Mouse (Mus musculus) liver, adult 2 months (tissue): ENCODE results near the gene Il1r1. TPM values are rescaled to one million over a fixed set of nuclear protein-coding genes. Genes with fewer than 3 reads are reported as not detected.
A peak's percentile ranks its signal among the peaks of the same experiment; 100 is the strongest.

Experiments
- DNase-seq: peaks from one replicate; pipeline ENCODE4 v3.0.0-alpha.2; 2011; ENCODE audit warnings: low read depth, low spot score; ENCODE audit errors: extremely low read depth
- H3K27ac ChIP-seq: fragments of 200-500 bp; replicated peaks from 2 replicates; pipeline ENCODE4 v1.5.1; 2012; ENCODE audit warnings: low read depth, mild to moderate bottlenecking, control low read depth, inconsistent platforms, low read length; ENCODE audit not compliant: insufficient read depth
- H3K27me3 ChIP-seq: fragments of 200-500 bp; 2 replicates; pipeline ENCODE4 v1.6.1; 2012; ENCODE audit warnings: mild to moderate bottlenecking, moderate library complexity, low read length, inconsistent platforms; ENCODE audit not compliant: control insufficient read depth, insufficient read depth
- H3K36me3 ChIP-seq: fragments of 200-500 bp; 2 replicates; pipeline ENCODE4 v1.6.1; 2012; ENCODE audit warnings: low read length, inconsistent platforms; ENCODE audit not compliant: control insufficient read depth, insufficient read depth
- H3K4me1 ChIP-seq: fragments of 200-500 bp; 2 replicates; pipeline ENCODE4 v1.6.1; 2011; ENCODE audit warnings: low read length; ENCODE audit not compliant: control insufficient read depth, insufficient read depth
- H3K4me3 ChIP-seq: fragments of 200-500 bp; 2 replicates; pipeline ENCODE4 v1.5.1; 2011; ENCODE audit warnings: low read depth, mild to moderate bottlenecking, control low read depth, low read length, moderate library complexity; ENCODE audit not compliant: insufficient read depth
- H3K79me2 ChIP-seq: fragments of 200-500 bp; 2 replicates; pipeline ENCODE4 v1.6.1; 2012; ENCODE audit warnings: inconsistent platforms, mild to moderate bottlenecking, low read length, moderate library complexity; ENCODE audit not compliant: control insufficient read depth, insufficient read depth
- H3K9ac ChIP-seq: fragments of 200-500 bp; 2 replicates; pipeline ENCODE4 v1.6.1; 2012; ENCODE audit warnings: low read depth, mild to moderate bottlenecking, control low read depth, inconsistent platforms, low read length
- CTCF ChIP-seq: fragments of 200-500 bp; IDR thresholded peaks from 2 replicates; pipeline ENCODE4 v1.5.1; 2011; ENCODE audit warnings: low read depth, low read length, control low read depth
- POLR2A ChIP-seq: fragments of 200-500 bp; IDR thresholded peaks from 2 replicates; pipeline ENCODE4 v1.6.1; 2011; ENCODE audit warnings: low read length, control low read depth; ENCODE audit not compliant: insufficient read depth; ENCODE audit errors: extremely low read depth
- WGBS: fragments of 180-500 bp; shearing (Covaris S2); methylation state at CpG from one replicate; pipeline ENCODE4 v1.1.7; 2018; 5-methylcytosine and 5-hydroxymethylcytosine counted together
- polyA plus RNA-seq: library from polyadenylated mRNA; depleted of rRNA; stranded (reverse); fragments of >200 nt; gene quantifications from 2 replicates; pipeline ENCODE4 v1.2.3, GENCODE M21; 2012
- total RNA-seq: library from RNA; depleted of rRNA; stranded (reverse); fragments of >200 nt; gene quantifications from 2 replicates; pipeline ENCODE4 v1.2.3, GENCODE M21; 2014

The Il1r1 gene
- total and polyA plus RNA-seq, 2 experiments: 5.5 to 16.0 TPM

DNA sequence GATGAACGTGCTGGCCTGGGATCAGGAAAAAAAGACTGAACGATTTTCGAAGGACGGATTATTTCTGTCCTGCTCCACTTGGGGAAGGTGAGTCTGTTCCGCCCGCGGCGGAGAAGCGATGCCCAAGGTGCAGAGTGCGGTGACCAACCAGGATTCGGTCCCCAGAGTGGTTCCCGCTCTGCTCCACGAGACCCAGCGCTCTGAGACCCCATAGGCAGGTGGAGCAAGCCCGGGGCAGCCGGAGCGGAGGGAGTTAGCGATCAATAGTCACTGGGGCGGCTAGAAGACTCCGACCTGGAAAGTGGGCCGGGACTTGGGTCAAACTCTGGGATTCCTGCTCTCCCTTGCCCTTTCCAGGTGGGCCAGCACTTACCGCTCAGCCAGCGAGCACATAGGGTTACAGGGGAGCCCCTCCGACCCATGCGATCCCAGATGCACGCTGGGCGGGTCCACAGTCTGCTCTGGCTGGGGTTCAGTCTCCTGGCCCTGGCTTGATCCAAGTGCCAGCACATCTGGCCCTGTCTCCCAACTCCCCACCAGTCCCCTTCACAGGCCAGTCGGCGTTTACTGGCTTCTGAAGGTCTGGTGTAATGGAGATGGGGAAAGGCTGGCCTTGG lies 100.9 kb downstream of the Il1r1 start:
- Histone ChIP-seq H3K4me1 (peaks cover 6% of the 10 kb centered on the region; the same call in 1 of the 2 replicates), H3K27me3 (peaks cover 3% of the 10 kb centered on the region; the same call in 1 of the 2 replicates), H3K9ac (no peak overlapping the region), H3K27ac (no peak overlapping the region), H3K79me2 (no peaks in the 10 kb centered on the region), H3K4me3 (peak overlapping the region; percentile 47; the same call in 1 of the 2 replicates), H3K36me3 (no peaks in the 10 kb centered on the region)
- 22% methylated on average over 29 of the region's 29 CpGs for WGBS
- DNase-seq: no peak
- no peak for TF ChIP-seq POLR2A
- TF ChIP-seq CTCF: no peak

DNA sequence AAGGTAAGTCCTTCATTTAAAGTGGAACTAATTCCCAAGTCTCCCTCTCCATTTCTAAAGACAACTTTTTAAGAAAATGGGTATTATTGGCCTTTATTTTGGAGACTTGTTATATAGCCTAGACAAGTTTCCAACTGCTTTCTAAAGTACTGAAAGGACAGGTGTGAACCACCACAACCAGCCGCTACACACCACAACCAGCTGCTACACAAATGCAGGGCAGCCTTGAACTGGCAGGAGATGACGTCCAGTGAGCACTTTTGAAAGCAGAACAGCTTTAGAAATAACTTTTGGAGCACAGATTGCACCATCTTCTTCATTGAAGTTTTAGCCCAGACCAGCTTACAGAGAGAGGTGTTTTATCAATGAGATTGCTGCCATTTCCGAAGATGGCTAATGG lies 102.7 kb downstream of the Il1r1 start:
- TF ChIP-seq POLR2A (no peak), CTCF (no peak)
- Histone ChIP-seq H3K4me3 (no peak overlapping the region), H3K27me3 (peaks cover 3% of the 10 kb centered on the region; the same call in 1 of the 2 replicates), H3K9ac (no peak overlapping the region), H3K4me1 (peaks cover 6% of the 10 kb centered on the region; the same call in 1 of the 2 replicates), H3K27ac (no peak overlapping the region), H3K36me3 (no peaks in the 10 kb centered on the region), H3K79me2 (no peaks in the 10 kb centered on the region)
- no peak for DNase-seq
- 96% methylated on average over 3 of the region's 3 CpGs for WGBS

DNA sequence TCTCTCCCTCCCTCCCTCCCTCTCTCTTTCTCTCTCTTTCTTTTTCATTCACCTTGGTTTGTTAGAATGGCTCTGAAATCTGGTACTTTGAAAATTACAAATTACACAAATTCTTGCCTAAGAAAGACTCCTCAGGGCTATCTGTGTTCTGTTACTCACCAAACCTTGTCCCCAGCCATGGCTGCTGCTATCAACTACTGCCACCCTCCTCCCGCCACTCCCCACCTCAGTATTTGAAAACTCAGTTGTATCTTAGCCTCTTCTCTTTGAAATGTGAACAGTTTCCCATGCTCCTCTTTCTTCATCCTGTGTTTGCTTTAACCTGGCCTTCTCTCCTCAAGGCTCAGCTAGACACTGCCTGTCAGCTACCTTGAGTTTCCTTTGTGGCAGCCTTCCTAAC lies 104.6 kb downstream of the Il1r1 start:
- no peaks in the 10 kb centered on the region for H3K36me3 ChIP-seq
- H3K27ac ChIP-seq: no peak overlapping the region
- H3K79me2 ChIP-seq: no peaks in the 10 kb centered on the region
- 100% methylated on average over 1 of the region's 1 CpGs for WGBS
- no peak for DNase-seq
- H3K27me3 ChIP-seq: peaks cover 3% of the 10 kb centered on the region; the same call in 1 of the 2 replicates
- peaks cover 6% of the 10 kb centered on the region; the same call in 1 of the 2 replicates for H3K4me1 ChIP-seq
- no peak overlapping the region for H3K9ac ChIP-seq
- TF ChIP-seq CTCF: no peak
- TF ChIP-seq POLR2A: no peak
- H3K4me3 ChIP-seq: no peak overlapping the region

DNA sequence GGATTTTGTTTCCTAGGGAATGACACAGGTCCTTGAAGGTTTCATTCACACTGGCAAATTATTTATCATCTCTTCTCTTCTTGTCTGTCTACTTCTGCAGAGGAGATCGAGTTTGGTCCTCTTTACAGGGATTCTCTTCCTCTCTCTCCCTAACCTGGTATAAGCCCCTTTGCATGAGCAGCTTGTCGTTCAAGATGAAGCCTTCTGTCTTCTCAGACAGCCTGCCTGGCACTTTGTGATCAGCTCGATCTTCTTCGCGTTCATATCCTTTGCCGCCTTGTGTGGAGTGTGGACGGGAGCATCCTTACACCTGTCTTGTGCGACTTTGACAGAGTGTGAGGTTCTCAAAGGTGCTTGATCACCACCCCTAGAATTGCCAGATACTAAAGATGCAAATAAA lies 105.3 kb downstream of the Il1r1 start:
- H3K9ac ChIP-seq: no peak overlapping the region
- H3K36me3 ChIP-seq: no peaks in the 10 kb centered on the region
- H3K27ac ChIP-seq: no peak overlapping the region
- H3K4me1 ChIP-seq: peaks cover 4% of the 10 kb centered on the region; the same call in 1 of the 2 replicates
- TF ChIP-seq POLR2A (no peak), CTCF (no peak)
- peaks cover 3% of the 10 kb centered on the region; the same call in 1 of the 2 replicates for H3K27me3 ChIP-seq
- no peak overlapping the region for H3K4me3 ChIP-seq
- no peak for DNase-seq
- WGBS: 83% methylated on average over 8 of the region's 8 CpGs
- no peaks in the 10 kb centered on the region for H3K79me2 ChIP-seq

DNA sequence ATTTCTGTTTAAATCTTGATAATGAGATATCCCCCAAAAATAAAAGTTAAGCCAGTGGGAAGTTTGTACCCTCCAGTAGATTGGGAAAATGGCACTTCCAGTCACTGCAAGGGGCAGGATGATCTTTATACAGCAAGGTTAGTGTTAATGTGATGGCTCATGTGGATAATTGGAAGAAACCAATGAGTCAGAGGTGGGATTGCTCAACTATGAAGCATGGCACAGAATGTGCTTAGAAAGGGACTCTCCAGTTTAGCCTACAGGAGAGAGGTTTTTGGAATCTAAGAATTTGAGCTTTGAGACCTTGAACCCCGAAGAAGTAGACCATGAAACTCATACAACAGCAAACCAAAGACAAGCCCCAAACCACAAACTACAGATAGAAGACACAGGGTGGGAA lies 114.5 kb downstream of the Il1r1 start:
- no peak overlapping the region for H3K27ac ChIP-seq
- no peaks in the 10 kb centered on the region for H3K4me1 ChIP-seq
- H3K9ac ChIP-seq: no peak overlapping the region
- H3K27me3 ChIP-seq: no peaks in the 10 kb centered on the region
- TF ChIP-seq POLR2A (no peak), CTCF (no peak)
- no peak overlapping the region for H3K4me3 ChIP-seq
- no peak for DNase-seq
- H3K79me2 ChIP-seq: no peaks in the 10 kb centered on the region
- WGBS: 85% methylated on average over 1 of the region's 1 CpGs
- no peaks in the 10 kb centered on the region for H3K36me3 ChIP-seq

DNA sequence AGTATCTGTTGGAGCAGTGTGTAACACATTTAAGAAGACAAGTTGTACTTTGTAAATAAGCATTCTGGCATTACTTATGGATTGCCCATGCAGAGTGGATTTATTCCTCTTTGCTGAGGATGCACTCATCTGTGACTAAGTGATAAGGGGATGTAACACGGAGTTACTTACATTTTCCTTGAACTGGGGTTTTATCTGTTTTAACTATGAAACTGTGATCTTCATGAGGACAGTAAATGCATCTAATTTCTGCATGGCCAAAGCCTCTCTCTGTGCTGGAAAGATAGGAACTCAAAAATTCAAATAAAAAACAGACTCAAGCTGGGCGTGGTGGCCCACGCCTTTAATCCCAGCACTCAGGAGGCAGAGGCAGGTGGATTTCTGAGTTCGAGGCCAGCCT lies 115.2 kb downstream of the Il1r1 start:
- no peak overlapping the region for H3K27ac ChIP-seq
- H3K79me2 ChIP-seq: no peaks in the 10 kb centered on the region
- no peaks in the 10 kb centered on the region for H3K36me3 ChIP-seq
- H3K4me3 ChIP-seq: no peak overlapping the region
- no peak for TF ChIP-seq CTCF
- TF ChIP-seq POLR2A: no peak
- no peak for DNase-seq
- H3K27me3 ChIP-seq: no peaks in the 10 kb centered on the region
- H3K9ac ChIP-seq: no peak overlapping the region
- H3K4me1 ChIP-seq: no peaks in the 10 kb centered on the region
- 91% methylated on average over 4 of the region's 4 CpGs for WGBS
